Mouse (Mus musculus): ENCODE results near the gene Hoxb5. TPM values are rescaled to one million over a fixed set of nuclear protein-coding genes. Genes with fewer than 3 reads are reported as not detected.
A peak's percentile ranks its signal among the peaks of the same experiment; 100 is the strongest.

Hoxb5 gene
- total and polyA plus RNA-seq, 2 experiments: 0.09 to 0.35 TPM

GRCm38 (mm10) chr11:96348988-96349387 is 45.9 kb downstream of the Hoxb5 start:
- DNase-seq (ENCODE audit: extremely low read depth, low read depth, low spot score): no peak
- no peaks in the 10 kb centered on the region for H3K36me3 ChIP-seq (ENCODE audit: control insufficient read depth, insufficient read depth, low read length)
- WGBS: 40% methylated on average over 3 of the region's 3 CpGs
- H3K27me3 ChIP-seq (ENCODE audit: control insufficient read depth, insufficient read depth, low read length): peaks cover 35% of the 10 kb centered on the region
- H3K79me2 ChIP-seq (ENCODE audit: control insufficient read depth, insufficient read depth, low read length): no peaks in the 10 kb centered on the region
- peaks cover 3% of the 10 kb centered on the region; the same call in 1 of the 2 replicates for H3K4me1 ChIP-seq (ENCODE audit: control insufficient read depth, insufficient read depth, low read length)
- H3K27ac ChIP-seq (replicated peaks; ENCODE audit: insufficient read depth, low read depth, low read length): no peak overlapping the region
- H3K4me3 ChIP-seq (ENCODE audit: insufficient read depth, low read depth, low read length): no peak overlapping the region
- TF ChIP-seq POLR2A (IDR thresholded peaks at IDR 0.05; ENCODE audit: extremely low read depth, insufficient read depth, low read length) (no peak), CTCF (IDR thresholded peaks at IDR 0.05; ENCODE audit: low read depth, low read length) (no peak)
- no peak overlapping the region for H3K9ac ChIP-seq (ENCODE audit: low read depth, low read length)

- no peak for DNase-seq (ENCODE audit: extremely low read depth, low read depth, low spot score)
- H3K79me2 ChIP-seq (ENCODE audit: control insufficient read depth, insufficient read depth, low read length): no peaks in the 10 kb centered on the region
- 32% methylated on average over 14 of the region's 14 CpGs for WGBS
- peaks cover 3% of the 10 kb centered on the region; the same call in 1 of the 2 replicates for H3K4me1 ChIP-seq (ENCODE audit: control insufficient read depth, insufficient read depth, low read length)
- H3K27ac ChIP-seq (replicated peaks; ENCODE audit: insufficient read depth, low read depth, low read length): peak overlapping the region; percentile 27
- peaks cover 30% of the 10 kb centered on the region for H3K27me3 ChIP-seq (ENCODE audit: control insufficient read depth, insufficient read depth, low read length)
- H3K9ac ChIP-seq (ENCODE audit: low read depth, low read length): 0 out of 2 replicates have a peak overlapping the region, but pooled peaks have one; percentile 7
- no peak for TF ChIP-seq CTCF (IDR thresholded peaks at IDR 0.05; ENCODE audit: low read depth, low read length)
- no peak for TF ChIP-seq POLR2A (IDR thresholded peaks at IDR 0.05; ENCODE audit: extremely low read depth, insufficient read depth, low read length)
- H3K36me3 ChIP-seq (ENCODE audit: control insufficient read depth, insufficient read depth, low read length): no peaks in the 10 kb centered on the region
- H3K4me3 ChIP-seq (ENCODE audit: insufficient read depth, low read depth, low read length): no peak overlapping the region
Observed at GRCm38 (mm10) chr11:96349491-96350340, 46.6 kb downstream of the Hoxb5 start.

GRCm38 (mm10) chr11:96350341-96350624 is 47.1 kb downstream of the Hoxb5 start, which contains the start of gene Hoxb2:
Gene Hoxb2 (plus strand): TSS chr11:96350525.
- no peak within 1 kb of the TSS for H3K4me3 ChIP-seq (ENCODE audit: insufficient read depth, low read depth, low read length)

GRCm38 (mm10) chr11:96350791-96351190 is 47.7 kb downstream of the Hoxb5 start:
- peaks cover 3% of the 10 kb centered on the region; the same call in 1 of the 2 replicates for H3K4me1 ChIP-seq (ENCODE audit: control insufficient read depth, insufficient read depth, low read length)
- H3K4me3 ChIP-seq (ENCODE audit: insufficient read depth, low read depth, low read length): no peak overlapping the region
- no peak for TF ChIP-seq CTCF (IDR thresholded peaks at IDR 0.05; ENCODE audit: low read depth, low read length)
- no peak for TF ChIP-seq POLR2A (IDR thresholded peaks at IDR 0.05; ENCODE audit: extremely low read depth, insufficient read depth, low read length)
- no peaks in the 10 kb centered on the region for H3K36me3 ChIP-seq (ENCODE audit: control insufficient read depth, insufficient read depth, low read length)
- peaks cover 24% of the 10 kb centered on the region for H3K27me3 ChIP-seq (ENCODE audit: control insufficient read depth, insufficient read depth, low read length)
- H3K9ac ChIP-seq (ENCODE audit: low read depth, low read length): no peak overlapping the region
- WGBS: 68% methylated on average over 2 of the region's 2 CpGs
- H3K27ac ChIP-seq (replicated peaks; ENCODE audit: insufficient read depth, low read depth, low read length): no peak overlapping the region
- no peaks in the 10 kb centered on the region for H3K79me2 ChIP-seq (ENCODE audit: control insufficient read depth, insufficient read depth, low read length)
- no peak for DNase-seq (ENCODE audit: extremely low read depth, low read depth, low spot score)

More at GRCm38 (mm10) chr11:96350341-96350624, 47.1 kb downstream of the Hoxb5 start, which contains the start of gene Hoxb2:
- H3K4me1 ChIP-seq (ENCODE audit: control insufficient read depth, insufficient read depth, low read length): peaks cover 3% of the 10 kb centered on the region; the same call in 1 of the 2 replicates
- peaks cover 29% of the 10 kb centered on the region for H3K27me3 ChIP-seq (ENCODE audit: control insufficient read depth, insufficient read depth, low read length)
- H3K79me2 ChIP-seq (ENCODE audit: control insufficient read depth, insufficient read depth, low read length): no peaks in the 10 kb centered on the region
- DNase-seq (ENCODE audit: extremely low read depth, low read depth, low spot score): no peak
- H3K27ac ChIP-seq (replicated peaks; ENCODE audit: insufficient read depth, low read depth, low read length): peak within 1 kb of the TSS; percentile 27
- 40% methylated on average over 2 of the region's 2 CpGs for WGBS
- TF ChIP-seq CTCF (IDR thresholded peaks at IDR 0.05; ENCODE audit: low read depth, low read length): no peak
- no peak for TF ChIP-seq POLR2A (IDR thresholded peaks at IDR 0.05; ENCODE audit: extremely low read depth, insufficient read depth, low read length)
- H3K36me3 ChIP-seq (ENCODE audit: control insufficient read depth, insufficient read depth, low read length): no peaks in the 10 kb centered on the region
- 0 out of 2 replicates have a peak within 1 kb of the TSS, but pooled peaks have one; percentile 7 for H3K9ac ChIP-seq (ENCODE audit: low read depth, low read length)

GRCm38 (mm10) chr11:96351312-96351711 is 48.2 kb downstream of the Hoxb5 start:
- peaks cover 20% of the 10 kb centered on the region for H3K27me3 ChIP-seq (ENCODE audit: control insufficient read depth, insufficient read depth, low read length)
- TF ChIP-seq CTCF (IDR thresholded peaks at IDR 0.05; ENCODE audit: low read depth, low read length) (no peak), POLR2A (IDR thresholded peaks at IDR 0.05; ENCODE audit: extremely low read depth, insufficient read depth, low read length) (no peak)
- 0 out of 2 replicates have a peak overlapping the region, but pooled peaks have one; percentile 12 for H3K27ac ChIP-seq (replicated peaks; ENCODE audit: insufficient read depth, low read depth, low read length)
- no peak overlapping the region for H3K4me3 ChIP-seq (ENCODE audit: insufficient read depth, low read depth, low read length)
- WGBS: 23% methylated on average over 11 of the region's 11 CpGs
- no peak overlapping the region for H3K9ac ChIP-seq (ENCODE audit: low read depth, low read length)
- H3K36me3 ChIP-seq (ENCODE audit: control insufficient read depth, insufficient read depth, low read length): no peaks in the 10 kb centered on the region
- H3K4me1 ChIP-seq (ENCODE audit: control insufficient read depth, insufficient read depth, low read length): peaks cover 3% of the 10 kb centered on the region; the same call in 1 of the 2 replicates
- no peak for DNase-seq (ENCODE audit: extremely low read depth, low read depth, low spot score)
- no peaks in the 10 kb centered on the region for H3K79me2 ChIP-seq (ENCODE audit: control insufficient read depth, insufficient read depth, low read length)
